Mouse (Mus musculus): Measurements from ENCODE around the gene Defa23. TPM values are rescaled to one million over a fixed set of nuclear protein-coding genes. Genes with fewer than 3 reads are reported as not detected.

Gene Defa23
- polyA plus RNA-seq (2017; shearing (Covaris generic)) = not detected

GRCm38 (mm10) chr8:21054747-21055146 lies at the start of gene Defa23:
Gene Defa23 (plus strand): TSS chr8:21055047.

GRCm38 (mm10) chr8:21025245-21025644 lies 29.6 kb upstream of the Defa23 start, which contains the start of gene Defa21:
Gene Defa21 (plus strand): TSS chr8:21025545.

GRCm38 (mm10) chr8:21064738-21065137 lies 9.9 kb downstream of the Defa23 start, which contains the start of gene Defa35:
Gene Defa35 (plus strand): TSS chr8:21065038.

GRCm38 (mm10) chr8:21084142-21084541 lies 29.3 kb downstream of the Defa23 start, which contains the start of gene Defa25:
Gene Defa25 (plus strand): TSS chr8:21084442.

GRCm38 (mm10) chr8:21095950-21096349 lies 41.1 kb downstream of the Defa23 start, which contains the start of gene Gm14851:
Gene Gm14851 (minus strand): TSS chr8:21096050.

Other genes starting within 250 kb of the Defa23 start
- not detected for gene Defb33, start 162.4 kb upstream of the Defa23 start, polyA plus RNA-seq (2017; shearing (Covaris generic))
- gene Gm15056, start 152.4 kb upstream of the Defa23 start, polyA plus RNA-seq (2017; shearing (Covaris generic)) = not detected
- not detected for gene Gm6040, start 133.0 kb upstream of the Defa23 start, polyA plus RNA-seq (2017; shearing (Covaris generic))
- not detected for gene AY761185, start 110.3 kb upstream of the Defa23 start, polyA plus RNA-seq (2017; shearing (Covaris generic))
- not detected for gene Defa21, start 29.5 kb upstream of the Defa23 start, polyA plus RNA-seq (2017; shearing (Covaris generic))
- not detected for gene Defa35, start 10.0 kb downstream of the Defa23 start, polyA plus RNA-seq (2017; shearing (Covaris generic))
- gene Defa25, start 29.4 kb downstream of the Defa23 start, polyA plus RNA-seq (2017; shearing (Covaris generic)) = not detected
- gene Gm14851, start 41.0 kb downstream of the Defa23 start, polyA plus RNA-seq (2017; shearing (Covaris generic)) = not detected
- gene Defa30, start 79.6 kb downstream of the Defa23 start, polyA plus RNA-seq (2017; shearing (Covaris generic)) = not detected
- not detected for gene Defa22, start 107.2 kb downstream of the Defa23 start, polyA plus RNA-seq (2017; shearing (Covaris generic))
- not detected for gene Defa31, start 136.6 kb downstream of the Defa23 start, polyA plus RNA-seq (2017; shearing (Covaris generic))
- not detected for gene Gm15293, start 146.5 kb downstream of the Defa23 start, polyA plus RNA-seq (2017; shearing (Covaris generic))
- gene Gm15292, start 194.7 kb downstream of the Defa23 start, polyA plus RNA-seq (2017; shearing (Covaris generic)) = not detected